Mouse (Mus musculus): Measurements from ENCODE around the gene Foxp1. TPM values are rescaled to one million over a fixed set of nuclear protein-coding genes. Genes with fewer than 3 reads are reported as not detected.

The Foxp1 gene
- polyA plus RNA-seq, 1 experiment from 2014 or later = 88.1 TPM

GRCm38 (mm10) chr6:99369931-99370330 lies 152.6 kb downstream of the Foxp1 start:
- 73% methylated on average over 2 of the region's 2 CpGs for WGBS
- H3K4me3 ChIP-seq (ENCODE audit: control insufficient read depth in 1 of 2, insufficient read depth in 1 of 2, low read depth in 1 of 2, low read length in 2 of 2) = no peak overlapping the region

GRCm38 (mm10) chr6:99369156-99369555 lies 153.4 kb downstream of the Foxp1 start:
- WGBS = 84% methylated on average over 3 of the region's 3 CpGs
- H3K36me3 ChIP-seq (ENCODE audit: control insufficient read depth, insufficient read depth, low read length) = no peaks in the 10 kb centered on the region
- no peak overlapping the region for H3K27ac ChIP-seq (replicated peaks in 1 of 2; ENCODE audit: control insufficient read depth in 1 of 2, insufficient read depth in 1 of 2, low read depth in 2 of 2, low read length in 2 of 2)
- peaks cover 6 to 8% of the 10 kb centered on the region in 2 experiments for H3K4me1 ChIP-seq (ENCODE audit: control insufficient read depth in 2 of 2, insufficient read depth in 2 of 2, low read length in 2 of 2)
- H3K9me3 ChIP-seq (ENCODE audit: control insufficient read depth, low read length) = no peaks in the 10 kb centered on the region
- H3K9ac ChIP-seq (ENCODE audit: low read length) = no peak overlapping the region
- no peaks in the 10 kb centered on the region for H3K27me3 ChIP-seq (ENCODE audit: control insufficient read depth, insufficient read depth, low read length)
- H3K4me3 ChIP-seq (ENCODE audit: control insufficient read depth in 1 of 2, insufficient read depth in 1 of 2, low read depth in 1 of 2, low read length in 2 of 2) = no peak overlapping the region
- ATAC-seq (ENCODE audit: insufficient number of reproducible peaks, insufficient read depth, low FRiP score, low read depth) = no peak
- no peak overlapping the region for H3K4me2 ChIP-seq (ENCODE audit: low read length)

More at GRCm38 (mm10) chr6:99369931-99370330, 152.6 kb downstream of the Foxp1 start:
- ATAC-seq (ENCODE audit: insufficient number of reproducible peaks, insufficient read depth, low FRiP score, low read depth) = peak; percentile 47; the same call in 1 of the 2 replicates
- Histone ChIP-seq H3K36me3 (ENCODE audit: control insufficient read depth, insufficient read depth, low read length) (no peaks in the 10 kb centered on the region), H3K4me1 (ENCODE audit: control insufficient read depth in 2 of 2, insufficient read depth in 2 of 2, low read length in 2 of 2) (peaks cover 13 to 14% of the 10 kb centered on the region in 2 experiments), H3K4me2 (ENCODE audit: low read length) (no peak overlapping the region), H3K27me3 (ENCODE audit: control insufficient read depth, insufficient read depth, low read length) (no peaks in the 10 kb centered on the region), H3K9me3 (ENCODE audit: control insufficient read depth, low read length) (no peaks in the 10 kb centered on the region), H3K27ac (replicated peaks in 1 of 2; ENCODE audit: control insufficient read depth in 1 of 2, insufficient read depth in 1 of 2, low read depth in 2 of 2, low read length in 2 of 2) (no peak overlapping the region), H3K9ac (ENCODE audit: low read length) (no peak overlapping the region)

- no peak overlapping the region for H3K4me2 ChIP-seq (ENCODE audit: low read length)
- WGBS = 43% methylated on average over 4 of the region's 4 CpGs
- peaks cover 4 to 8% of the 10 kb centered on the region in 2 experiments for H3K4me1 ChIP-seq (ENCODE audit: control insufficient read depth in 2 of 2, insufficient read depth in 2 of 2, low read length in 2 of 2)
- no peak overlapping the region for H3K4me3 ChIP-seq (ENCODE audit: control insufficient read depth in 1 of 2, insufficient read depth in 1 of 2, low read depth in 1 of 2, low read length in 2 of 2)
- no peaks in the 10 kb centered on the region for H3K27me3 ChIP-seq (ENCODE audit: control insufficient read depth, insufficient read depth, low read length)
- no peaks in the 10 kb centered on the region for H3K36me3 ChIP-seq (ENCODE audit: control insufficient read depth, insufficient read depth, low read length)
- no peaks in the 10 kb centered on the region for H3K9me3 ChIP-seq (ENCODE audit: control insufficient read depth, low read length)
- no peak overlapping the region for H3K9ac ChIP-seq (ENCODE audit: low read length)
- no peak overlapping the region for H3K27ac ChIP-seq (replicated peaks in 1 of 2; ENCODE audit: control insufficient read depth in 1 of 2, insufficient read depth in 1 of 2, low read depth in 2 of 2, low read length in 2 of 2)
- ATAC-seq (ENCODE audit: insufficient number of reproducible peaks, insufficient read depth, low FRiP score, low read depth) = no peak
Measured at GRCm38 (mm10) chr6:99368118-99368753, 154.3 kb downstream of the Foxp1 start.

- Histone ChIP-seq H3K36me3 (ENCODE audit: control insufficient read depth, insufficient read depth, low read length) (no peaks in the 10 kb centered on the region), H3K4me2 (ENCODE audit: low read length) (no peak overlapping the region), H3K27ac (replicated peaks in 1 of 2; ENCODE audit: control insufficient read depth in 1 of 2, insufficient read depth in 1 of 2, low read depth in 2 of 2, low read length in 2 of 2) (no peak overlapping the region), H3K9ac (ENCODE audit: low read length) (no peak overlapping the region), H3K4me3 (ENCODE audit: control insufficient read depth in 1 of 2, insufficient read depth in 1 of 2, low read depth in 1 of 2, low read length in 2 of 2) (no peak overlapping the region), H3K4me1 (ENCODE audit: control insufficient read depth in 2 of 2, insufficient read depth in 2 of 2, low read length in 2 of 2) (peaks cover 7 to 8% of the 10 kb centered on the region in 2 experiments), H3K27me3 (ENCODE audit: control insufficient read depth, insufficient read depth, low read length) (no peaks in the 10 kb centered on the region), H3K9me3 (ENCODE audit: control insufficient read depth, low read length) (no peaks in the 10 kb centered on the region)
- 73% methylated on average over 6 of the region's 6 CpGs for WGBS
- ATAC-seq (ENCODE audit: insufficient number of reproducible peaks, insufficient read depth, low FRiP score, low read depth) = no peak
Measured at GRCm38 (mm10) chr6:99364545-99364944, 158.0 kb downstream of the Foxp1 start.

GRCm38 (mm10) chr6:99360581-99360980 lies 161.9 kb downstream of the Foxp1 start:
- Histone ChIP-seq H3K4me2 (ENCODE audit: low read length) (no peak overlapping the region), H3K9ac (ENCODE audit: low read length) (no peak overlapping the region), H3K27me3 (ENCODE audit: control insufficient read depth, insufficient read depth, low read length) (no peaks in the 10 kb centered on the region), H3K9me3 (ENCODE audit: control insufficient read depth, low read length) (no peaks in the 10 kb centered on the region), H3K4me3 (ENCODE audit: control insufficient read depth in 1 of 2, insufficient read depth in 1 of 2, low read depth in 1 of 2, low read length in 2 of 2) (no peak overlapping the region), H3K36me3 (ENCODE audit: control insufficient read depth, insufficient read depth, low read length) (no peaks in the 10 kb centered on the region), H3K27ac (replicated peaks in 1 of 2; ENCODE audit: control insufficient read depth in 1 of 2, insufficient read depth in 1 of 2, low read depth in 2 of 2, low read length in 2 of 2) (peak overlapping the region; percentile 14 to 65), H3K4me1 (ENCODE audit: control insufficient read depth in 2 of 2, insufficient read depth in 2 of 2, low read length in 2 of 2) (peaks cover 9 to 18% of the 10 kb centered on the region in 2 experiments)
- no peak for ATAC-seq (ENCODE audit: insufficient number of reproducible peaks, insufficient read depth, low FRiP score, low read depth)
- WGBS = 69% methylated on average over 4 of the region's 4 CpGs

- no peaks in the 10 kb centered on the region for H3K9me3 ChIP-seq (ENCODE audit: control insufficient read depth, low read length)
- H3K4me1 ChIP-seq (ENCODE audit: control insufficient read depth in 2 of 2, insufficient read depth in 2 of 2, low read length in 2 of 2) = peaks cover 11 to 22% of the 10 kb centered on the region in 2 experiments
- ATAC-seq (ENCODE audit: insufficient number of reproducible peaks, insufficient read depth, low FRiP score, low read depth) = no peak
- H3K27ac ChIP-seq (replicated peaks in 1 of 2; ENCODE audit: control insufficient read depth in 1 of 2, insufficient read depth in 1 of 2, low read depth in 2 of 2, low read length in 2 of 2) = peak overlapping the region; percentile 46 to 65; a peak in 3 of 4 replicates
- H3K4me2 ChIP-seq (ENCODE audit: low read length) = peak overlapping the region; percentile 24; the same call in 1 of the 2 replicates
- 46% methylated on average over 6 of the region's 6 CpGs for WGBS
- H3K27me3 ChIP-seq (ENCODE audit: control insufficient read depth, insufficient read depth, low read length) = no peaks in the 10 kb centered on the region
- H3K36me3 ChIP-seq (ENCODE audit: control insufficient read depth, insufficient read depth, low read length) = no peaks in the 10 kb centered on the region
- no peak overlapping the region for H3K9ac ChIP-seq (ENCODE audit: low read length)
- no peak overlapping the region for H3K4me3 ChIP-seq (ENCODE audit: control insufficient read depth in 1 of 2, insufficient read depth in 1 of 2, low read depth in 1 of 2, low read length in 2 of 2)
Measured at GRCm38 (mm10) chr6:99359765-99360499, 162.6 kb downstream of the Foxp1 start.

GRCm38 (mm10) chr6:99359036-99359698 lies 163.4 kb downstream of the Foxp1 start:
- Histone ChIP-seq H3K4me1 (ENCODE audit: control insufficient read depth in 2 of 2, insufficient read depth in 2 of 2, low read length in 2 of 2) (peaks cover 13 to 27% of the 10 kb centered on the region in 2 experiments), H3K9ac (ENCODE audit: low read length) (no peak overlapping the region), H3K27ac (replicated peaks in 1 of 2; ENCODE audit: control insufficient read depth in 1 of 2, insufficient read depth in 1 of 2, low read depth in 2 of 2, low read length in 2 of 2) (peak overlapping the region; percentile 43 to 65), H3K4me3 (ENCODE audit: control insufficient read depth in 1 of 2, insufficient read depth in 1 of 2, low read depth in 1 of 2, low read length in 2 of 2) (no peak overlapping the region), H3K4me2 (ENCODE audit: low read length) (peak overlapping the region; percentile 24; the same call in 1 of the 2 replicates), H3K27me3 (ENCODE audit: control insufficient read depth, insufficient read depth, low read length) (no peaks in the 10 kb centered on the region), H3K9me3 (ENCODE audit: control insufficient read depth, low read length) (no peaks in the 10 kb centered on the region), H3K36me3 (ENCODE audit: control insufficient read depth, insufficient read depth, low read length) (no peaks in the 10 kb centered on the region)
- no peak for ATAC-seq (ENCODE audit: insufficient number of reproducible peaks, insufficient read depth, low FRiP score, low read depth)
- WGBS = 61% methylated on average over 9 of the region's 9 CpGs

All from heart, embryonic 14.5 days (tissue).